Mouse (Mus musculus): Measurements from ENCODE around the gene Cactin. TPM values are rescaled to one million over a fixed set of nuclear protein-coding genes. Genes with fewer than 3 reads are reported as not detected.

Cactin gene
- polyA plus RNA-seq, 1 experiment from 2014 or later, result 29.6 TPM

GRCm38 (mm10) chr10:81363436-81364346 lies 42.8 kb downstream of the Cactin start:
- Histone ChIP-seq H3K4me3 (ENCODE audit: low read length) (peak overlapping the region; percentile 46), H3K27ac (ENCODE audit: low read length) (peak overlapping the region; percentile 95), H3K9me3 (replicated peaks; ENCODE audit: control insufficient read depth, low read length) (no peaks in the 10 kb centered on the region), H3K4me2 (ENCODE audit: low read depth, low read length) (peak overlapping the region; percentile 68), H3K36me3 (ENCODE audit: control insufficient read depth, insufficient read depth) (peaks cover 31% of the 10 kb centered on the region), H3K27me3 (ENCODE audit: control insufficient read depth, insufficient read depth, low read length) (no peaks in the 10 kb centered on the region), H3K9ac (ENCODE audit: low read length) (peak overlapping the region; percentile 70), H3K4me1 (ENCODE audit: control insufficient read depth, insufficient read depth, low read length) (peaks cover 42% of the 10 kb centered on the region)
- 12% methylated on average over 53 of the region's 54 CpGs for WGBS
- peak; percentile 76 for ATAC-seq (replicated peaks; ENCODE audit: extremely low read depth, insufficient read depth, low FRiP score)

DNA sequence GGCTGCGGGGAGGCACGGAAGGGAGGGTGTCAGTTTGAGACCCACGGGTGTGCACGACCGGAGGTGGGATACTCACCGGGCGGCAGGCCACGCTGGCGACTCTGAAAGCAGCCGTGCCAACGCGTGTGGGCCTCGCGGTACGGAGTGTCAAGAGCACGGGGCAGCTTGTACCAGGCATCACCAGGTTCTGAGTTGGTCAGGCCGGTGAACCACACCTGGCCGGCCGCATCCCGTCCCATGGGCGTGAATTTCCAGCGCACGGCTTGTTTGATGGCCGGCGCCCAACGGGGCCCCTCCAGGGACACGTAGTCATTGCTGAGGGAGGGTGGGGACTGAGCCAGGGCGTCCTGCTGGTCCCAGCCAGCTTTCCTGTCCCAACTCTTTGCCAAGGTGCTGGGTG lies 43.8 kb downstream of the Cactin start:
- H3K9ac ChIP-seq (ENCODE audit: low read length), result peak overlapping the region; percentile 70
- H3K27ac ChIP-seq (ENCODE audit: low read length), result 0 out of 2 replicates have a peak overlapping the region, but pooled peaks have one; percentile 4
- H3K27me3 ChIP-seq (ENCODE audit: control insufficient read depth, insufficient read depth, low read length), result no peaks in the 10 kb centered on the region
- H3K9me3 ChIP-seq (replicated peaks; ENCODE audit: control insufficient read depth, low read length), result no peaks in the 10 kb centered on the region
- no peak for ATAC-seq (replicated peaks; ENCODE audit: extremely low read depth, insufficient read depth, low FRiP score)
- H3K4me3 ChIP-seq (ENCODE audit: low read length), result peak overlapping the region; percentile 46
- H3K4me2 ChIP-seq (ENCODE audit: low read depth, low read length), result peak overlapping the region; percentile 68
- H3K4me1 ChIP-seq (ENCODE audit: control insufficient read depth, insufficient read depth, low read length), result peaks cover 37% of the 10 kb centered on the region
- 17% methylated on average over 28 of the region's 28 CpGs for WGBS
- H3K36me3 ChIP-seq (ENCODE audit: control insufficient read depth, insufficient read depth), result peaks cover 40% of the 10 kb centered on the region

- Histone ChIP-seq H3K4me3 (ENCODE audit: low read length) (no peak overlapping the region), H3K27ac (ENCODE audit: low read length) (no peak overlapping the region)
Observed at GRCm38 (mm10) chr10:81365073-81365472, 44.2 kb downstream of the Cactin start.

DNA sequence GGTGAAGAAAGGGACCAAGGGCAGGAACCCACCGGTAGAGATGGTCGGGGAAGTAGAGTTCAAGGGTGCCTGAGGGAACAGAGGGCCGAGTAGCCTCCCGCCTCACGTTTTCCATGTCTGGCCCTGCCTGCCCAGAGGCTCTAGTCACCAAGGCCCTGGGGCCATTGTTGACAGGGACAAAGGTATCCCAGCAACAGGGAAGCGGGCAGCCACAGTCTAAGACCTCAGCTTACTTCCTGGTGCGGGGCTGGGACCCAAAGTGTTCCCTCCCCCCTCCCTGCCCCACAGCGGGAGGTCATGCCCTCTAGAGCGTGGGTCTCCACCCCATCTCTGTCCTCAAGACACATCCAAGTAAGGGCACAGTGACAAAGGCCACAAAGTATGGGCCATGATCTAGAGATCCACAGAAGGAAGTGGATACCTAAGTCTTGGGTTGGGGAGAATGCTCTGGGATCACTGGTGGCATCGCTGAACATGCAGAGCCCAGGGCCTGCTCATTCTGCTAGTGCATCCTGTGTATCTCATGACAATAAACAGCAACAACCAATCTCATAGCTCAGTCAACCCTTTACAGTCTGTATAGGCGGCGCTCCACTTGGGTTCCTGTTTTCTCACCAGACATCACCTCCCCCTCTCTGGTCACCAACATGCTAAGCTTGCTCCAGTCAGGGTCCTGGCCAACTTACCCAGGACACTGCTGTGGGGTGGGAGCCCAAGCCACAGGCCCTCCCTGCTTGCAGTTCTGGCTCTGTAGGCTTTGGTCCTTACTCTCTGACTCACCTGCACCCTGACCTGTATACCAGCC lies 45.0 kb downstream of the Cactin start, which contains the start of gene 4930404N11Rik:
4930404N11Rik (minus strand) TSS at position 145 of the 805 bp plus-strand sequence.
- Histone ChIP-seq H3K9me3 (replicated peaks; ENCODE audit: control insufficient read depth, low read length) (no peaks in the 10 kb centered on the region), H3K4me1 (ENCODE audit: control insufficient read depth, insufficient read depth, low read length) (peaks cover 37% of the 10 kb centered on the region), H3K27me3 (ENCODE audit: control insufficient read depth, insufficient read depth, low read length) (no peaks in the 10 kb centered on the region), H3K27ac (ENCODE audit: low read length) (no peak within 1 kb of the TSS), H3K36me3 (ENCODE audit: control insufficient read depth, insufficient read depth) (peaks cover 46% of the 10 kb centered on the region), H3K4me2 (ENCODE audit: low read depth, low read length) (peak within 1 kb of the TSS; percentile 68), H3K9ac (ENCODE audit: low read length) (peak within 1 kb of the TSS; percentile 70), H3K4me3 (ENCODE audit: low read length) (peak within 1 kb of the TSS; percentile 46)
- no peak for ATAC-seq (replicated peaks; ENCODE audit: extremely low read depth, insufficient read depth, low FRiP score)
- 33% methylated on average over 12 of the region's 12 CpGs for WGBS

More at GRCm38 (mm10) chr10:81365073-81365472, 44.2 kb downstream of the Cactin start:
- H3K9me3 ChIP-seq (replicated peaks; ENCODE audit: control insufficient read depth, low read length), result no peaks in the 10 kb centered on the region
- H3K4me1 ChIP-seq (ENCODE audit: control insufficient read depth, insufficient read depth, low read length), result peaks cover 37% of the 10 kb centered on the region
- WGBS, result 38% methylated on average over 4 of the region's 4 CpGs
- H3K36me3 ChIP-seq (ENCODE audit: control insufficient read depth, insufficient read depth), result peaks cover 41% of the 10 kb centered on the region
- peak overlapping the region; percentile 70; the same call in 1 of the 2 replicates for H3K9ac ChIP-seq (ENCODE audit: low read length)
- H3K4me2 ChIP-seq (ENCODE audit: low read depth, low read length), result peak overlapping the region; percentile 68; the same call in 1 of the 2 replicates
- 0 out of 2 replicates have a peak, but pooled peaks have one; percentile 8 for ATAC-seq (replicated peaks; ENCODE audit: extremely low read depth, insufficient read depth, low FRiP score)
- no peaks in the 10 kb centered on the region for H3K27me3 ChIP-seq (ENCODE audit: control insufficient read depth, insufficient read depth, low read length)

DNA sequence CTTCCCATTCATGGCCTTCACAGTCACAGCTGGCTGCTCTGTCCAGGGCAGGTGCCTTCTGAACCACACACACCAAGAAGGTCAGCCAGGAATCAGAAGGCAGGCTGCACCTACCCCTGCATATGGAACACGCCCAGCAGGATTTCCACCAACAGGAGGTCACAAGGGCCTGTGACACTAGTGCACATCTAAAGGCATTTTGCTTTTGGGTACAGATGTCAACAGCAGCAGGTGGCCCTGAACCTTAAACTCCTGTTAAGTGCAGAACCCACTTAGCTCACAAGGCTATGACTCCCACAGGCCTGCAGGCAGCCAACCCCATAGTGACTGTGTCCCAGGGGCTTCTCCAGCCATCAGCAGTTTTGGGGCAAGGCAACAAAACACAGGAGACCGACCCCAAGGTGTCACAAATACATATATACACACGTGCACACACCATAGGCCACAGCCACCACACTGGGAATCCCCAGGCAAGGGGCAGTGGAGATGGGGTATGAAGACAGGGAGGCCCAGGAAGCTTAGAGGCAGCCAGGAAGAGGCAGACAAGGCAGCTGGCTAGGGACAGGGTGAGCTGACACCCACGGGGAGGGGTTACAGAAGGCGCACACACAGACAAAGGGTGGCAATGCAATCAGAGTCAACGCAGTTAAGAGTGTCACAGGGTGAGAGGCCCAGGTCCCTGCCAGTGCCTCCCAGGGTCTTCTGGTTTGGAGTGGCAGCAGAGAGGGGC lies 45.7 kb downstream of the Cactin start:
- Histone ChIP-seq H3K27me3 (ENCODE audit: control insufficient read depth, insufficient read depth, low read length) (no peaks in the 10 kb centered on the region), H3K4me2 (ENCODE audit: low read depth, low read length) (no peak overlapping the region), H3K9me3 (replicated peaks; ENCODE audit: control insufficient read depth, low read length) (no peaks in the 10 kb centered on the region), H3K4me3 (ENCODE audit: low read length) (no peak overlapping the region), H3K9ac (ENCODE audit: low read length) (no peak overlapping the region), H3K4me1 (ENCODE audit: control insufficient read depth, insufficient read depth, low read length) (peaks cover 37% of the 10 kb centered on the region), H3K27ac (ENCODE audit: low read length) (no peak overlapping the region), H3K36me3 (ENCODE audit: control insufficient read depth, insufficient read depth) (peaks cover 45% of the 10 kb centered on the region)
- WGBS, result 59% methylated on average over 6 of the region's 6 CpGs
- no peak for ATAC-seq (replicated peaks; ENCODE audit: extremely low read depth, insufficient read depth, low FRiP score)

DNA sequence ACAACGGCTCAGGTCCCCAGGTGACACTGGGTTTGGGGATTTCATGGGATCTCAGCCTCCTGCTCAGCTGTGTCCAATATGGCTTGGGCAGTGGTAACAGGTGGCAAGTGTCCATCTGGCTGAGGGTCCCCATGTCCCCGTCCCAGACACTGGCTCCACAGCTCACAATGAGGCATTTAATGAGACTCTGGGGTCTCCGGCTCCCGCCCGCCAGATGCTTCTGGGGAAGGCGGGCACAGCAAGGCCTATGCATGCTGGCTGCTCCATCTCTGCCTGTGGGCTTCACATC lies 46.2 kb downstream of the Cactin start:
- Histone ChIP-seq H3K27me3 (ENCODE audit: control insufficient read depth, insufficient read depth, low read length) (no peaks in the 10 kb centered on the region), H3K4me3 (ENCODE audit: low read length) (no peak overlapping the region), H3K9ac (ENCODE audit: low read length) (no peak overlapping the region), H3K9me3 (replicated peaks; ENCODE audit: control insufficient read depth, low read length) (no peaks in the 10 kb centered on the region), H3K36me3 (ENCODE audit: control insufficient read depth, insufficient read depth) (peaks cover 43% of the 10 kb centered on the region), H3K4me1 (ENCODE audit: control insufficient read depth, insufficient read depth, low read length) (peaks cover 34% of the 10 kb centered on the region), H3K4me2 (ENCODE audit: low read depth, low read length) (no peak overlapping the region), H3K27ac (ENCODE audit: low read length) (no peak overlapping the region)
- ATAC-seq (replicated peaks; ENCODE audit: extremely low read depth, insufficient read depth, low FRiP score), result no peak
- 88% methylated on average over 6 of the region's 6 CpGs for WGBS

GRCm38 (mm10) chr10:81375322-81375721 lies 54.4 kb downstream of the Cactin start:
- Histone ChIP-seq H3K4me1 (ENCODE audit: control insufficient read depth, insufficient read depth, low read length) (peaks cover 18% of the 10 kb centered on the region), H3K27ac (ENCODE audit: low read length) (no peak overlapping the region), H3K9ac (ENCODE audit: low read length) (no peak overlapping the region), H3K27me3 (ENCODE audit: control insufficient read depth, insufficient read depth, low read length) (no peaks in the 10 kb centered on the region), H3K4me3 (ENCODE audit: low read length) (no peak overlapping the region), H3K36me3 (ENCODE audit: control insufficient read depth, insufficient read depth) (peaks cover 13% of the 10 kb centered on the region), H3K9me3 (replicated peaks; ENCODE audit: control insufficient read depth, low read length) (no peaks in the 10 kb centered on the region), H3K4me2 (ENCODE audit: low read depth, low read length) (no peak overlapping the region)
- no peak for ATAC-seq (replicated peaks; ENCODE audit: extremely low read depth, insufficient read depth, low FRiP score)
- WGBS, result 91% methylated on average over 10 of the region's 10 CpGs
